In the genomic region with DNA sequence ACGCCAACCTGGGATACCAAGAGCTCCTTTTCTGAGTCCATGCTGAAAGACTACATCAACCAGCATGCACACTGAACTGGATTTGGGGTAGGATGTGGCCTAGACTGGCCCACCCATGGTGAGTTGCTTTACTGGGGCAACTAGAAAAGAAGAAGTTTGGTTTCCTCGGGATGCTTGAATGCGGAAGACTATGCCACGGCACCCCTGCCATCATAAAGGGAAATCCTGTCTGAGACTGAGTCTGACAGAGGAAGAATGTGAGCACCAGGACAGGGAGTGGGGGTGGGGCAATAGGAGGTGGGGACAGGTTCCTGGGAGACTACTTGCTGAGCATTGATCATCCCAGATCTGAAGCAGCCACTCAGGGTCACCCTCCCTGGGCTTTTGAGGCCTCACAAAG, we compare ENCODE assay signal across 9 mouse cellular contexts. TPM values are rescaled to one million over a fixed set of nuclear protein-coding genes. Genes with fewer than 3 reads are reported as not detected.
A peak's percentile ranks its signal among the peaks of the same experiment; 100 is the strongest.
DNase-seq lines count a peak whose midpoint lies in the region; ATAC-seq and TF ChIP-seq lines count a peak whose summit lies in the region.
"Had no signal": no experiment of that assay in that cellular context is flagged by ENCODE, and none has a peak within 500 bp of the region (broad histone marks: within the 10 kb centered on the region; RNA-seq: fewer than 3 reads in every experiment).

No protein-coding gene starts in this region.

- no peak for DNase-seq in heart, postnatal 0 days (ENCODE audit: low spot score)
- DNase-seq in heart, postnatal 14 days, result no peak
- peak; percentile 10 for DNase-seq in lung, postnatal 36 days
- DNase-seq in lung, postnatal 25 days (ENCODE audit: low spot score), result no peak
- no peak for DNase-seq in cerebellum, postnatal 14 days
- DNase-seq in frontal cortex, postnatal 25 days (ENCODE audit: low spot score in 2 of 2), result no peak
- DNase-seq: kidney, adult 8-10 months had no signal

- H3K4me3 ChIP-seq in heart, postnatal 0 days (ENCODE audit: low read depth, low read length), result no peak overlapping the region
- H3K4me3 ChIP-seq in embryonic facial prominence, embryonic 15.5 days (replicated peaks), result no peak overlapping the region

- no peaks in the 10 kb centered on the region for H3K27me3 ChIP-seq in heart, postnatal 0 days (ENCODE audit: control insufficient read depth, insufficient read depth, low read length)
- no peaks in the 10 kb centered on the region for H3K27me3 ChIP-seq in embryonic facial prominence, embryonic 15.5 days

- ATAC-seq in heart, postnatal 0 days (ENCODE audit: insufficient read depth, low read depth), result no peak
- no peak for ATAC-seq in embryonic facial prominence, embryonic 15.5 days (ENCODE audit: insufficient number of reproducible peaks, low FRiP score, low TSS enrichment, low read depth)
- ATAC-seq in megakaryocyte progenitor cell, adult 5-6 weeks (replicated peaks; ENCODE audit: poor library complexity), result peak; percentile 74

- H3K36me3 ChIP-seq in heart, postnatal 0 days (replicated peaks; ENCODE audit: control insufficient read depth, insufficient read depth, low read length), result peaks cover 10% of the 10 kb centered on the region
- no peaks in the 10 kb centered on the region for H3K36me3 ChIP-seq in embryonic facial prominence, embryonic 15.5 days

- no peak overlapping the region for H3K4me2 ChIP-seq in heart, postnatal 0 days (ENCODE audit: low read depth, low read length)
- H3K4me2 ChIP-seq in embryonic facial prominence, embryonic 15.5 days (replicated peaks), result no peak overlapping the region

- TF ChIP-seq CTCF in heart, postnatal 0 days (IDR thresholded peaks at IDR 0.05; ENCODE audit: low read depth), result no peak

- WGBS in heart, postnatal 0 days, result 58% methylated on average over 4 of the region's 4 CpGs
- WGBS in embryonic facial prominence, embryonic 15.5 days, result 61% methylated on average over 4 of the region's 4 CpGs

- no peaks in the 10 kb centered on the region for H3K9me3 ChIP-seq in heart, postnatal 0 days (replicated peaks; ENCODE audit: control insufficient read depth, low read length)
- no peaks in the 10 kb centered on the region for H3K9me3 ChIP-seq in embryonic facial prominence, embryonic 15.5 days (replicated peaks)

- peaks cover 75% of the 10 kb centered on the region for H3K4me1 ChIP-seq in heart, postnatal 0 days (ENCODE audit: control insufficient read depth, insufficient read depth)
- H3K4me1 ChIP-seq in embryonic facial prominence, embryonic 15.5 days, result peaks cover 55% of the 10 kb centered on the region

- no peak for TF ChIP-seq EP300 in heart, postnatal 0 days (IDR thresholded peaks at IDR 0.05; ENCODE audit: low read depth)

- no peak overlapping the region for H3K9ac ChIP-seq in heart, postnatal 0 days (replicated peaks; ENCODE audit: low read depth, low read length)
- H3K9ac ChIP-seq in embryonic facial prominence, embryonic 15.5 days, result no peak overlapping the region

- peak overlapping the region; percentile 73 for H3K27ac ChIP-seq in heart, postnatal 0 days (ENCODE audit: low read depth)
- peak overlapping the region; percentile 65; the same call in 1 of the 2 replicates for H3K27ac ChIP-seq in embryonic facial prominence, embryonic 15.5 days (replicated peaks)

- intact Hi-C loops in heart, postnatal 14 days (cut with DNase I), result no loop called here

RNA-seq across cellular contexts. Expression of gene Acvr1, which starts 32.6 kb away (rescaled TPM):
- 13.5 and 20.9 TPM in 2 replicates for total RNA-seq in heart, postnatal 0 days (2014; rRNA removed; ENCODE audit: low replicate concordance)
- 5.0 and 5.9 TPM in 2 replicates for polyA plus RNA-seq in heart, postnatal 0 days (2015; fragmentation: Nextera tagmentation; extraction: Ambion mirVana)
- total RNA-seq in heart, postnatal 14 days (2021), result 10 to 100 TPM; 18.5 to 22.0 TPM
- polyA plus RNA-seq in embryonic facial prominence, embryonic 15.5 days (2015; fragmentation: Nextera tagmentation; extraction: Ambion mirVana), result 9.2 and 10.4 TPM in 2 replicates
- total RNA-seq in megakaryocyte progenitor cell, adult 5-6 weeks (2015), result 2.3 and 3.5 TPM in 2 replicates
- total RNA-seq in megakaryocyte progenitor cell, adult 5-6 weeks (2017), result 0.87 and 0.88 TPM in 2 replicates

RNA-seq across cellular contexts. Expression of gene Upp2, which starts 32.7 kb away (rescaled TPM):
- 0.92 and 1.2 TPM in 2 replicates for total RNA-seq in heart, postnatal 0 days (2014; rRNA removed; ENCODE audit: low replicate concordance)
- polyA plus RNA-seq in heart, postnatal 0 days (2015; fragmentation: Nextera tagmentation; extraction: Ambion mirVana), result 4.3 and 6.4 TPM in 2 replicates
- total RNA-seq in heart, postnatal 14 days (2021), result 1 to 10 TPM; 2.4 to 2.9 TPM
- 10.3 and 11.0 TPM in 2 replicates for polyA plus RNA-seq in embryonic facial prominence, embryonic 15.5 days (2015; fragmentation: Nextera tagmentation; extraction: Ambion mirVana)
- total RNA-seq in megakaryocyte progenitor cell, adult 5-6 weeks (2015), result 0.37 and 0.64 TPM in 2 replicates
- not detected in 2 replicates for total RNA-seq in megakaryocyte progenitor cell, adult 5-6 weeks (2017)
